Mouse (Mus musculus) cerebellum, adult 2 months (tissue): ENCODE results near the gene Olfr544.

Experiments used
- CTCF ChIP-seq: fragments of 200-500 bp; IDR thresholded peaks from 2 replicates; pipeline ENCODE4 v1.5.1; 2011; ENCODE audit warnings: low read depth, mild to moderate bottlenecking, control low read depth, low read length, moderate library complexity, borderline replicate concordance; ENCODE audit not compliant: insufficient read depth
- POLR2A ChIP-seq: fragments of 200-500 bp; IDR thresholded peaks from 2 replicates; pipeline ENCODE4 v1.6.1; 2011; ENCODE audit warnings: low read length, control low read depth, borderline replicate concordance; ENCODE audit not compliant: insufficient read depth

DNA sequence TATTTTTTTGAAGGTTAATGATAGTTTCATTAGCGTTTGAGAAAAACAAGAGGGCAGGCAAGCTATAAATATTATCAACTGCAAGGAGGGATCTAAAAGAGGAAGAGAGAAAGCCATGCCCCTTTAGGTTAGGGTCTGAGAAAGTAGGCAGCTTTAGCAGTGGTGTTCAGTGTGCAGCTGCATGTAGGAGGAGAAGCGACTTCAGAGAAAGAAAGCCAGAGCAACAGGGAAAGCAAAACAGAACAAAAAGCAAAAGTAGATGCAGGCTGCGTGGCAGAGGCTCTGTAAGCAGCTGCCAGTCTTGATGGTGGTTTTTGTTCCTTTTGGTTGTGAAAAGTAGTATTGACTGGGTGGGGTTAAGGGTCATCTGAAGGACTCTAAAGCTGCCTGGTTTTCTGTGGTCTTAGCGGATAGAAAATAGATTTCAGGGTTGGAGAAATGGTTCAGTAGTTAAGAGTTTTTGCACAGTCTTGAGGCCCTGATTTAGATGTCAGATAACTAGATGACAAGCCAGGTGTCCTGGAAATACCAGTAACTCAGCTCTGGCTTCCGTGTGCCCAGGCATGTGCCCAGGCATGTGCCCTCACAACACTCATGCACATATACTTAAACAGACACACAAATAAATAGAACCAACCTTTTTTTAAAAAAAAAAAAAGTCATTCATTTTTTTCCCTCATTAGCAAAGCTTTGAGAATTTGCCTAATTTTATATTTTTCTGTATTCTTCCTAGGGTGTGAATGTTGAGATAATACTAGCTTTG, 29.3 kb downstream of the Olfr544 start:
- TF ChIP-seq CTCF: no peak
- TF ChIP-seq POLR2A: no peak
